Mouse (Mus musculus) MEL (cell line): ENCODE results near the gene Polr3k.

ENCODE experiments used
- CTCF ChIP-seq, 3 experiments: IDR thresholded peaks in 2 of 3; conservative IDR thresholded peaks in 1 of 3; 2 replicates each; pipeline ENCODE4 v1.5.1; 2011 to 2012; ENCODE audit warnings: low read length in 3 of 3, low read depth in 2 of 3, mild to moderate bottlenecking in 2 of 3, improper control_type of control experiment in 1 of 3, inconsistent platforms in 1 of 3, mixed read lengths in 1 of 3, moderate library complexity in 1 of 3; ENCODE audit not compliant: control insufficient read depth in 1 of 3, insufficient read depth in 1 of 3, poor library complexity in 1 of 3, severe bottlenecking in 1 of 3
- ELF1 ChIP-seq: IDR thresholded peaks from 2 replicates; pipeline ENCODE4 v1.6.1; 2014; ENCODE audit warnings: low read depth, mild to moderate bottlenecking, inconsistent platforms, low read length, improper control_type of control experiment, moderate library complexity
- EP300 ChIP-seq, 2 experiments: IDR thresholded peaks; 2 replicates each; pipeline ENCODE4 v1.6.1; 2011; ENCODE audit warnings: improper control_type of control experiment in 2 of 2, low read length in 2 of 2, low read depth in 1 of 2, mild to moderate bottlenecking in 1 of 2
- ETS1 ChIP-seq: IDR thresholded peaks from 2 replicates; pipeline ENCODE4 v1.6.1; 2012; ENCODE audit warnings: low read depth, mild to moderate bottlenecking, inconsistent platforms, low read length, improper control_type of control experiment, moderate library complexity
- MEF2A ChIP-seq: IDR thresholded peaks from 2 replicates; pipeline ENCODE4 v1.6.1; 2014; ENCODE audit warnings: low read depth, mild to moderate bottlenecking, inconsistent platforms, low read length, improper control_type of control experiment; ENCODE audit not compliant: poor library complexity, insufficient replicate concordance, severe bottlenecking; ENCODE audit errors: extremely low read depth
- TAL1 ChIP-seq: IDR thresholded peaks from 2 replicates; pipeline ENCODE4 v1.6.1; 2012; ENCODE audit warnings: mild to moderate bottlenecking, inconsistent platforms, low read length, moderate library complexity, mixed read lengths
- TCF12 ChIP-seq: IDR thresholded peaks from 2 replicates; pipeline ENCODE4 v1.6.1; 2014; ENCODE audit warnings: low read depth, mild to moderate bottlenecking, inconsistent platforms, low read length, improper control_type of control experiment, moderate library complexity
- ZMIZ1 ChIP-seq: IDR thresholded peaks from 2 replicates; pipeline ENCODE4 v1.6.1; 2012; ENCODE audit warnings: low read depth, mild to moderate bottlenecking, inconsistent platforms, low read length, improper control_type of control experiment, moderate library complexity

GRCm38 (mm10) chr2:181837372-181838292, 26.5 kb upstream of the Polr3k start, which contains the start of gene Pcmtd2:
- no peak for TF ChIP-seq TAL1
- TF ChIP-seq TCF12 = no peak
- TF ChIP-seq ETS1 = no peak
- TF ChIP-seq ZMIZ1 = peak; percentile 87
- 0 out of 2 replicates have a peak, but pooled peaks have one; percentile 41 for TF ChIP-seq ELF1
- TF ChIP-seq MEF2A = no peak
- no peak for TF ChIP-seq EP300 (IDR thresholded peaks at IDR 0.05; ENCODE audit: low read depth in 1 of 2, low read length in 2 of 2)
- no peak for TF ChIP-seq CTCF (IDR thresholded peaks at IDR 0.05 in 2 of 3, conservative IDR thresholded peaks at IDR 0.05 in 1 of 3; ENCODE audit: control insufficient read depth in 1 of 3, insufficient read depth in 1 of 3, low read depth in 2 of 3, low read length in 3 of 3, poor library complexity in 1 of 3, severe bottlenecking in 1 of 3)
